Mouse (Mus musculus): ENCODE data around the gene Srp54a.
"Not testable (repeated sequence)": the region's sequence is repeated elsewhere in the genome, so short reads cannot be mapped to it uniquely, and the experiment has no call there.

Srp54a gene

DNA sequence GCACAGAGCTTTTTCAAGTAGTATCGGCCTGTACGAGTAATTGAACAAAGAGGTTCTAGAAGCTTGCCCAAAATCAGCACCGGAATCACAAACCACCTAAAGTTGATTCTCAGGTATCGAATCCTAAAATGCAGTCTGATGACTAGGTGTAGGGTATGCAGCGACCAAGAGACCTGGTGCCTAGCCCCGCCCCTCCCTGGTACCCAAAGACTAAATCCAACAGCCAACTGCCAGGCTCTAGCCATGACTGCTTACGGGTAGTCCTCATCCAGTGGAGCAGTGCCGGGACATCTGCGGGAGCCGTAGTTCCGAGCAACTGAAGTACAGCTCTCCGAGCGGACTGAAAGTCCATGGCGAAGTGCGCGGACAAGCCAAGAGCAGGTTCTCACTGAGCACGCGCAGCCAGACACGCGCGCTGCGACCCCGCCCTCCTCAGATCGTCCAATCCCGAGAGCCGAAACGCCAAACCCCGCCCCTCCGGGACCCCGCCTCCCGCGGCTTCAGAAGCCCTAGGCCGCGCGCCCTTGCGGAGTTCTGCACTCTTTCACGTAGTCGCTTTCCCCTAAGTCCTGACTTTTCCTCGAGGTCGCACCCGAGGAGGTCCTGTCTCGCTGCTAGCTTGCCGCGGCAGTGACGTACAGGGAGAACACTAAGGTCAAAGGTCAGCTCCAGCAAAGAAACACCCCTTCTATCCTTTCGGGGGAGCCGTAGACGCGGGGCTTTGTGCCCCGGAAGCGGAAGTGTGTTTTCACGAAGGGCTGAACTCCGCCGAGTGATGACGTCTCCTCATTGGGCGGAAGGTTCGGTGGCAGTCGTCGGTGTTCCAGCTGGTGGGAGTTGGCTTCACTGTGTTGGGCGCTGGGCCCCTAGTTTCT, at the start of gene Srp54a, which contains the start of gene 2700097O09Rik:
Srp54a (plus strand) TSS at position 537 of the 875 bp plus-strand sequence.
2700097O09Rik (minus strand) TSS at position 385 of the 875 bp plus-strand sequence.
- DNase-seq: peak; percentile 96 to 97

GRCm38 (mm10) chr12:55041011-55041410, 39.1 kb upstream of the Srp54a start:
- DNase-seq: no peak

DNA sequence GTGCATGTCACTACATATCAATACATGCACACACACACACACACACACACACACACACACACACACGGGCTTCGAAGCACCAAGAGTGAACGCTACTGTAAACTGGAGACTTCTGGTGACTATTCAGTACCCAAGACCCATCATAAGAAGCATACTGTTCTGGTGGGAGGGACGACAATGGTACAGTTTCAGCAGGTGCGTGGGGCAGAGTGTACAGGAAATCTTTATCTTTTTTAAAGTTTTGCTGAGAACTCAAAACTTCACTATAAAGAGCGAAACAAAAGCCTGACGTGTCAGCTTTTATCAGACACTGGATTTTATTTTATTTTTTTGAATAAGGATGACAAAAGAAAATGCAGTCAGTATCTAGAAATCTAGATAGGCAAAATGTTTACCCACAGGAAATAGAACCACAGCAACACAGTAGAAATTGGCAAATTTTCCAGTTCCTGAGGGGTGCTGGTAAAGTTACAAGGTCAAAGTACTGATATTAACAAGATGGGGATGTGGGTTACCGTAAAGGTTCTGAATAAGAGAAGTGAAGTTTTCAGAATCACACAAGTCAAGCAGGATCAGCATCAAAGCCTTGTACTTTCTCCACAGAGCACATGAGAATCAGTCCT, 30.2 kb upstream of the Srp54a start:
- no peak for DNase-seq

- no peak for DNase-seq
Measured at GRCm38 (mm10) chr12:55051210-55052173, 28.6 kb upstream of the Srp54a start.

- DNase-seq: no peak
Measured at GRCm38 (mm10) chr12:55053267-55053666, 26.8 kb upstream of the Srp54a start.

- DNase-seq: no peak
Measured at GRCm38 (mm10) chr12:55054551-55055241, 25.4 kb upstream of the Srp54a start.

DNA sequence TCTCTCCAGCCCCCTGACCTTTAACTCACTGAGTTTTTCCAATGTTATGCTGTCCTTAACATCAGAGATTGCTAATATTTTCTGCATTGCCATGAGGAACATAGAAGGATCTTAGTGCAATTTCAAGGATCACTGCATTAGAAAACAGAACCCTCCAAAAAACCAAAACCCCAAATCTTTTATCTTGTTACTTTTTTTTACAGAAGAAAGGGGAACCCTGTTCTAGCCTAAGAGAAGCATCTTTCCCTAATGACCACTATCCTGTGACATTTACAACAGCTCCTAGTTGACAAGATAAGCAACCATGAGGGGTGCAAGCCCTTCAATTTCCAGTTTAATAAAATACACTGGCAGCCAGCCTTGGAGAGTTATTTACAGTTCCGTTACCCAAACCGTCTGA, 23.4 kb upstream of the Srp54a start:
- DNase-seq: no peak

DNA sequence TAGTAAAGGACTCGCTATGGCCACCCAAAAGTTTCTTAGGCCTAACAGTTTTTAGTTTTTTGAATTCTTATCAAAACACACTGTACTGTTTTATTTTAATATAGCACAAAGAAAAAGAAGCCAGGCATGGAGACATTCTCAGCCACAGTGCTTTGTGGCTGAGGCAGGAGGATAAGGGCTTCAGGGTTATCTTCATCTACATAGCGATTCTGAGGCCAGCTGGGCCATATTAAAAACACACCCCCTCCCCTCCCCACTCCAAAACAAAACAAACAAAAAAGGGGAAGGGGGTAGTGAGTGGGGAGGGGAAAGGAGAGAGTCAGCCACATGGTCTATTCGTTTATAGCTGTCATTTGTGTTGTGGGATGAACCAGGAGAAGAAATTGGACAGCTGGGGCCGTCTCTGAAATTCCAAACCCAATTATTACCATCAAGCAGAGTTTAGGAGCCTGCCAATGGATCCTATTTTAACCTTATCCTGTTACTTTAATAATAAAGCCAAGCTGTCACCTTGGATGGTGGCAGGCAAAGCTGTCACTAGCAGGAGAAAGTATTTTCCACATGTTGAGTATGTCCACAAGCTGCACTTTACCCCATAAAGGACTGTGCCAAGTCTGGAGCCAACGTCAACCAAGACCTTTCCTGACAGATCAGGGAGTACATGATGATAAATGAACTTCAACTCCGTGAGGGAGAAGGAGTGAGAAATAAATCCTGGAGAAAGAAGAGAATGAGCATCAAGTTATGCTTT, 21.0 kb upstream of the Srp54a start:
- DNase-seq: peak; percentile 32 to 69

GRCm38 (mm10) chr12:55059812-55060211, 20.2 kb upstream of the Srp54a start:
- no peak for DNase-seq

GRCm38 (mm10) chr12:55060212-55060898, 19.7 kb upstream of the Srp54a start:
- DNase-seq: no peak

GRCm38 (mm10) chr12:55061006-55061405, 19.1 kb upstream of the Srp54a start:
- no peak for DNase-seq

DNA sequence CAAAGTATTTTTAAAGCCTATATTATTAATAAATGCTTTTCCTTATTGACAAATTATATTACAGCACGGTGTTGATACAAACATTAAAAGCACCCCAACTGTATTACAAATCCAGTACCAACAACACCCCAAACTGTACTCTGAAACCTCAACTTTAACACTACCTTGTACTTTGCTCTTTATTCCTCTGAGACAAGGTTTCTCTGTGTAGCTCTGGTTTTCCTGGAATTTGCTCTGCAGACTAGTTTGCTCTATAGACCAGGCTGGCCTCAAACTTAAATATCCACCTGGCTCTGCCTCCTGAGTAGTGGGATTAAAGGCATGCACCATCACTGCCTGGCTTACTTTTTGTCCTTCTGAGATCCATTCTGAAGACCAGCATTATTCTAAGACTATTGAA, 17.9 kb upstream of the Srp54a start:
- no peak for DNase-seq

DNA sequence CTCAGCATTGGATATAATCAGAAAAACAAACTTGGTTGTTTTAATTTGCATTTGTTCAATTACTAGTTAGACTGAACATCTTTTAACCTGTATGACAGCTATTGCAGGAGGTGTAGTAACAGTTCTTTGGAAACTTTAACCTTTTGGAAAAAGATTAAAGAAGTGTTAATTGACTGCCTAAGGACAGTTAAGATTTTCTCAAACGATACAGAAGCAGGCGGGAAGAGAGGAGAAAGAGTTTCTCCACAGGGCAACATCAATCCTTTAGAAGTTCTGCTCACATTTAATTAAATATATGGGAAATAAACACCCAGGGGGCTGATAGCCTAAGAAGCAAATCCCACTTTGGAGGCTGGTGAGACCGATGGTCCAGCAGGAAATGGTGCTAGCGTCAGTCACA, 7.6 kb upstream of the Srp54a start:
- DNase-seq: no peak

DNA sequence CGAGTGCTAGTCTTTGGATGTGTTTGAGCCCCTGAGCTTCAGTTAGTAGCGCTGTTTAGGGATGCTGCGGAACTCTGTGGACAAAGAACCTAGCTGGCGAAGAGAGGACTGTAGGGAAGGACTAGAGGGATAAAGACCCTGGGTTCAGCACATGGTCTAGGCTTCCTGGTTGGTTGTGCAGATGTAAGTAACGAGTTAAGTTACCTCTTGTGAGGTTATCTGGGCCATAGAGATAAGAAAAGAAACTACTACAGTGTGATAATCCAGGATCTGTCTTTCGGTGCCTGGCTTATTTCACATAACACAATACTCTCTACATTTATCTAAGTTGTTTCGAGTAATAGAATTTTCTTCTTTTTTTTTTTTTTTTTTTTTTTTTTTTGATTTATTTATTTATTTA, 6.4 kb upstream of the Srp54a start:
- DNase-seq: no peak

GRCm38 (mm10) chr12:55075296-55075695, 4.8 kb upstream of the Srp54a start:
- DNase-seq: no peak

DNA sequence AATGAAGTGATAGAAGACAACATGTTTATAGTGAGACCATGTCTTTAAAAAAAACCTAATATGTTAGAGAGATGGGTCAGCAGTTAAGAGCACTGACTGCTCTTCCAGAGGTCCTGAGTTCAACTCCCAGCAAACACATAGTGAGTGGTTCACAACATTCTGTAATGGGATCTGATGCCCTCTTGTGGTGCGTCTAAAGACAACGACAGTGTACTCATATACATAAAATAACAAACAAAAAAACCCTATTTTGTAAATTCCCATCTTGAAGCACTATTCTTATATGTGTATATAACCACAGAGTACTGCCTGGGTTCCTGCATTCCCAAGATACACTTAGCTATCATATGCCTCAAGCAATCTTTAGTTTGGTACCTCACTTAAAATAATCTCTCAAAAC, 1.4 kb upstream of the Srp54a start:
- DNase-seq: not testable (repeated sequence)

- not testable (repeated sequence) for DNase-seq
Measured at GRCm38 (mm10) chr12:55080601-55080942, 510 bp downstream of the Srp54a start.

DNA sequence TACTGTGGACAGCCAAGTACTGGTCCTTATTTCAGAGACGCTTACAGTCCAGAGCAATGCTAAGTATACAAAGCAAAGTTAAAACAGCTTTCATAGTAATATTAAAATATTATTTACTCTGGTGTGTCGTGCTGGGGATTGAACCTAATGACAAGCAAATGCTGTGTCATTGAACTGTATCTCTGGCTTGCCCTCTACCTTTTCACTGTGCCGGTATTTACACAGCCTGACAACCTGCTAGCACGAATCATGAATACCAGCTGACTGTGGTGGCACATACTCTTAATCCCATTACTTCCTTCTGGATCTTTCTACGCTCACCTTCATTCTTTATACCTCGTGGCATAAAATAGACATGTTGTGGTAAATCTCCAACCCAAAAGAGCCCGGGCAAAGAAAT, 12.1 kb downstream of the Srp54a start:
- DNase-seq: not testable (repeated sequence)

GRCm38 (mm10) chr12:55112616-55113015, 32.6 kb downstream of the Srp54a start:
- DNase-seq: not testable (repeated sequence)

DNA sequence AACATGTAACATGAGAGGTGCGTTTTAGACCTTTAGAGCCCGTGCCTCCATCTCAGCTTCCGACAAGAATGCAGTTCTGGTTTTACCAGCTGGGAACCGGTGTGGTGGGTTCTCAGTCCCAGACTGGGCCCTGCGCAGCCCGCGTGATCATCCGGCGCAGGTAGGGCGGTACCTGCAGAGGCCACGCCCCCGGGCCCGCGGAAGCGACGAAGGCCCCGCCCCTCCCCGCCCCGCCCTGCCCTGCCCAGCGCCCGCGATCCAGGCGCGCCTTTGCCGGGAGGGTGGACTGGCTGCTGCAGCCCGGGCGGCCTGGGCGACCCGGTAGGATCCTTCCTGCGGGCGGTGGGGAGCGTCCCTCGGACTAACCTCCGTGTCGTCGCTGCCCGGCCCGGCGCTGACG, 44.2 kb downstream of the Srp54a start, which contains the start of gene Fam177a:
Fam177a (plus strand) TSS at position 228 of the 400 bp plus-strand sequence.
- not testable (repeated sequence) for DNase-seq

DNA sequence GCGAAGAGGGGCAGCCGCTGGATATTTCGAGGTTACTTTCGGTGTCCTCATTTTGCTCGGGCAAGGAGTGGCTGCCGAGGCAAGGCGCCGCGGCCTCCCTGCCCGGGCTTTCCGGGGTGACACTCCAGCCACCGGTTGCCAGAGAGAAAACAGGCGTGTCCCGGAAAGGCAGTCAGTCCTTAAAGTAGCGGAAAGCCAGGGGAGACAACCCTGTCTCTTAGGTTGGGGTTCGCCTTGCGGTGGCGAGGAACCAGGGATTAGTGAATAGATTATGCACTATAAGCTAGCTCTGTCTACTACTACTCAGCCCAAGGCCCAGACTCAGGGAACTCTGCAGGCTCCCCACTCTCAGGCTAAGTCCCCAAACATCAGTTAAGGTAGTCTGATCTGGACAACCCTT, 44.7 kb downstream of the Srp54a start:
- not testable (repeated sequence) for DNase-seq

Measured in kidney, postnatal 25 days (tissue).